Mouse (Mus musculus) liver, embryonic 14.5 days (tissue): ENCODE results near the gene Timp3. TPM values are rescaled to one million over a fixed set of nuclear protein-coding genes. Genes with fewer than 3 reads are reported as not detected.

Experiments
- ATAC-seq: fragments of 200-750 bp; cut with Nextera tagmentation; 2 replicates; pipeline ENCODE4 v1.8.0; 2017; ENCODE audit warnings: moderate number of reproducible peaks, mild to moderate bottlenecking, moderate library complexity; ENCODE audit not compliant: insufficient read depth
- DNase-seq, 3 experiments: peaks; one replicate each; pipeline ENCODE4 v3.0.0-alpha.2; 2012 to 2013; ENCODE audit warnings: low read depth in 3 of 3, low spot score in 3 of 3
- H3K27ac ChIP-seq: fragments of 300-500 bp; sonication (generic); 2 replicates; pipeline ENCODE4 v1.5.1; 2014; ENCODE audit warnings: moderate library complexity, mild to moderate bottlenecking, control low read depth, inconsistent platforms
- H3K27me3 ChIP-seq: fragments of 300-500 bp; sonication (generic); 2 replicates; pipeline ENCODE4 v1.6.1; 2014; ENCODE audit warnings: mild to moderate bottlenecking, low read length, moderate library complexity; ENCODE audit not compliant: control insufficient read depth, insufficient read depth
- H3K36me3 ChIP-seq: fragments of 300-500 bp; sonication (generic); replicated peaks from 2 replicates; pipeline ENCODE4 v1.6.1; 2014; ENCODE audit warnings: low read depth; ENCODE audit not compliant: control insufficient read depth, insufficient read depth
- H3K4me1 ChIP-seq, 2 experiments: fragments of 200-500 bp in 1 of 2; fragments of 300-500 bp in 1 of 2; sonication (generic) in 1 of 2; replicated peaks; 2 replicates each; pipeline ENCODE4 v1.6.1; 2012 to 2014; ENCODE audit warnings: antibody characterized with exemption in 1 of 2, inconsistent platforms in 1 of 2, low read length in 1 of 2; ENCODE audit not compliant: control insufficient read depth in 2 of 2, insufficient read depth in 2 of 2
- H3K4me2 ChIP-seq: fragments of 300-500 bp; sonication (generic); 2 replicates; pipeline ENCODE4 v1.6.1; 2014; ENCODE audit warnings: low read depth, mild to moderate bottlenecking, control low read depth, moderate library complexity
- H3K4me3 ChIP-seq, 2 experiments: fragments of 200-500 bp in 1 of 2; fragments of 300-500 bp in 1 of 2; sonication (generic) in 1 of 2; 2 replicates each; pipeline ENCODE4 v1.5.1; 2012 to 2014; ENCODE audit warnings: low read depth in 2 of 2, low read length in 2 of 2, mild to moderate bottlenecking in 2 of 2, control low read depth in 1 of 2, inconsistent platforms in 1 of 2, moderate library complexity in 1 of 2; ENCODE audit not compliant: insufficient read depth in 1 of 2
- H3K9ac ChIP-seq: fragments of 300-500 bp; sonication (generic); replicated peaks from 2 replicates; pipeline ENCODE4 v1.6.1; 2014; ENCODE audit warnings: mild to moderate bottlenecking, control low read depth, moderate library complexity
- H3K9me3 ChIP-seq: fragments of 300-500 bp; sonication (generic); 2 replicates; pipeline ENCODE4 v1.6.1; 2016; ENCODE audit warnings: low read length, mixed read lengths; ENCODE audit not compliant: control insufficient read depth
- CTCF ChIP-seq: IDR thresholded peaks from 2 replicates; pipeline ENCODE4 v1.5.1; 2016; ENCODE audit warnings: antibody characterized with exemption, low read depth, control low read depth
- EP300 ChIP-seq: IDR thresholded peaks from 2 replicates; pipeline ENCODE4 v1.6.1; 2016; ENCODE audit warnings: antibody characterized with exemption, low read depth
- WGBS: fragments of 180-500 bp; shearing (Covaris S2); extraction: QIAGEN DNeasy Blood & Tissue Kit; methylation state at CpG from one replicate; pipeline ENCODE4 v1.1.7; 2014; ENCODE audit not compliant: insufficient replicate concordance; 5-methylcytosine and 5-hydroxymethylcytosine counted together
- polyA plus RNA-seq, 2 experiments: library from polyadenylated mRNA; depleted of rRNA in 1 of 2; stranded (reverse) in 1 of 2; unstranded in 1 of 2; fragments of >200 nt; fragmentation: Nextera tagmentation in 1 of 2; extraction: Ambion mirVana in 1 of 2; gene quantifications; 2 replicates each; pipeline versions ENCODE4 v1.2.1 to v1.2.3; 2012 to 2014

The Timp3 gene
- polyA plus RNA-seq, 2 experiments = 3.2 to 3.8 TPM

DNA sequence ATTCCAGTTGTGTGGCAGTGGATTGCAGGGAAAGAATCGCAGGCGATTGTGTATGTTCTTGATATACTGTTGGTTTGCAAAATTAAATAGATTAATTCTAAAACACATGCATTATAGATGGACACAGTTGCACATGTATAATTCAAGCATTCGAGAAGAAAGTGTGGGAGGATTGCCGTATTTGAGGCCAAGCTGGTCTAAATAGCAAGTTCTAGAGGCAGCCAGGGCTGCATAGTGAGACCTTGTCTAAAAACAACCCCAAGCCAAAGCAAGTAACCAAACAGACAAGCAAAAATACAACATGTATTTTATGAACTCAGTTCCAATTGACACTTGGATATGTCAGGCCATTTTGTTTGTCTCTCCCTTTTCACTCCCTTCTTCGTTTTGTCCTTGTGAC lies 24.6 kb upstream of the Timp3 start:
- no peak overlapping the region for H3K9ac ChIP-seq
- no peak overlapping the region for H3K27ac ChIP-seq
- H3K4me3 ChIP-seq = no peak overlapping the region
- ATAC-seq (no peak), DNase-seq (no peak)
- TF ChIP-seq CTCF = no peak
- TF ChIP-seq EP300 = no peak
- no peak overlapping the region for H3K4me2 ChIP-seq
- 65% methylated on average over 5 of the region's 5 CpGs for WGBS
- H3K27me3 ChIP-seq = no peaks in the 10 kb centered on the region
- no peaks in the 10 kb centered on the region for H3K9me3 ChIP-seq
- peaks cover 0 to 4% of the 10 kb centered on the region in 2 experiments; a peak in 1 of 4 replicates for H3K4me1 ChIP-seq
- H3K36me3 ChIP-seq = no peaks in the 10 kb centered on the region

DNA sequence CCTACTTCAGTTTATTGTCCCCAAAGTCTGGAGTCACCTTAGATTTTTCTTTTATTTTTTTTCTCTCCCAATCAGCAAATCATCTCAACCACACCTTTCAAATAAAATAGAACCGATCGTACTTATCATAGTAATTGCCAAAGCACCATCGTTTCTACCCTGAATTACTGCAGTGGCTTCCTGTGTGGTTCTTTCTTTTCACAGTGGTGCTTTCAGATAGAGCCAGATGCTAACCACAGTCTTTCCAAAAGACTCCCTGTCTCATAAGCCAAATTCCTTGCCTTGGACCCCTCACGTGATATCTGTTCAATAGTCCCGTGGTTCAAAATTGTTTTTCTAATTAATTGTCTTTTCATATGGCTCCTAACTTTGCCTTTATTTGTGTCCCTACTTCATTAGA lies 22.8 kb upstream of the Timp3 start:
- H3K9ac ChIP-seq = no peak overlapping the region
- H3K27me3 ChIP-seq = no peaks in the 10 kb centered on the region
- no peaks in the 10 kb centered on the region for H3K9me3 ChIP-seq
- no peak for TF ChIP-seq EP300
- TF ChIP-seq CTCF = no peak
- 11% methylated on average over 5 of the region's 5 CpGs for WGBS
- no peak overlapping the region for H3K4me3 ChIP-seq
- no peak for ATAC-seq
- DNase-seq = no peak
- no peak overlapping the region for H3K27ac ChIP-seq
- no peaks in the 10 kb centered on the region for H3K36me3 ChIP-seq
- no peak overlapping the region for H3K4me2 ChIP-seq
- peaks cover 0 to 4% of the 10 kb centered on the region in 2 experiments; a peak in 1 of 4 replicates for H3K4me1 ChIP-seq

DNA sequence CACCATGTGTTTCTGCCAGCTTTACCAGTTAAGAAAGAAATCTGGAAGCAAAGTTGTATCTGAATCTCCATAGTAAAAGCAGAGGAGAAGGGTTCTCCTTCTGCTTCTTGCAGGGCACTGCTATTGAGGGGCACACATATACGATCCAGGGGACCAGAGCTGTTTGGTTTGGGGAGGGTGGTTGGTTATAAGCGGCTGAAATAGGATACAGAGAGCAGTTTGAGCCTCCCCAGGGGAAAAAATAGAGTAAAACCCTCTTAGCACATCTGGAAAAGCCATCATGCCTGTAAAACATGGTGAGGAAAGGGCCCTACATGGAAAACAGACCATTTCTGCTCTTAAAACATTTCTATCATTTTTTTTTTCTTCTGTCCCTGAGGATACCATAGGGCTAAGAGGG lies 21.7 kb upstream of the Timp3 start:
- Histone ChIP-seq H3K9ac (no peak overlapping the region), H3K4me1 (peaks cover 0 to 4% of the 10 kb centered on the region in 2 experiments; a peak in 1 of 4 replicates), H3K27me3 (no peaks in the 10 kb centered on the region), H3K27ac (no peak overlapping the region), H3K4me3 (no peak overlapping the region), H3K4me2 (no peak overlapping the region), H3K9me3 (no peaks in the 10 kb centered on the region), H3K36me3 (no peaks in the 10 kb centered on the region)
- no peak for ATAC-seq
- no peak for DNase-seq
- 46% methylated on average over 2 of the region's 2 CpGs for WGBS
- TF ChIP-seq EP300 = no peak
- TF ChIP-seq CTCF = no peak

DNA sequence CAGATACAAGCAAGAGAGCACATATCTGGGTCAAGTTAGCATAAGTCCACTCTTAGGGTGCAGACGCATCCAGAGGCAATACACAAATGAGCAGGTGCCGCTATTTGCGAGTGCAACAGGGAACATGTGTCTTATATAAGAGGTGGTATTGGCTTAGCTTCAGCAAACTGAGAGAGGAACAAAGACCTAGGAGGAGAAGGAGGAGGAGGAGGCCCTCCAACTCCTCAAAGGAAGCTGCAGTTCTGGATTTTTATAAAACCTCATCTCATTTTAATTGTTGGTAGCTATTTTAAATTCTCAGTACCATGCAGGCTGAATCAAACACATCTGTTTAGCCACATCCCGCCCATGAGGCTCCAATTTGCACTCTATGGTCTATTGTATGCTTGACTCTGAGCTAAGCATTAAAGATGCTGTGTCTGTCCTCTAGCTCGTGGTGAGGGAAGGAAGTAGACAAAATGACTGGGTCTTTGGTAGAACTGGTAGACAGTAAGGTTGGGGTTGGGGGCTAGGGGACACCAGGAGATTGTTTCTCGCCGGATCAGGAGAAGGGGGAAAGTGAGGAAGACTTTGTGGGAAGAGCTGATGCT lies 20.5 kb upstream of the Timp3 start:
- Histone ChIP-seq H3K9ac (no peak overlapping the region), H3K4me2 (no peak overlapping the region), H3K9me3 (no peaks in the 10 kb centered on the region), H3K27ac (no peak overlapping the region), H3K4me3 (no peak overlapping the region), H3K4me1 (no peaks in the 10 kb centered on the region), H3K36me3 (no peaks in the 10 kb centered on the region), H3K27me3 (no peaks in the 10 kb centered on the region)
- DNase-seq (no peak), ATAC-seq (no peak)
- 57% methylated on average over 7 of the region's 7 CpGs for WGBS
- TF ChIP-seq CTCF = no peak
- TF ChIP-seq EP300 = no peak

DNA sequence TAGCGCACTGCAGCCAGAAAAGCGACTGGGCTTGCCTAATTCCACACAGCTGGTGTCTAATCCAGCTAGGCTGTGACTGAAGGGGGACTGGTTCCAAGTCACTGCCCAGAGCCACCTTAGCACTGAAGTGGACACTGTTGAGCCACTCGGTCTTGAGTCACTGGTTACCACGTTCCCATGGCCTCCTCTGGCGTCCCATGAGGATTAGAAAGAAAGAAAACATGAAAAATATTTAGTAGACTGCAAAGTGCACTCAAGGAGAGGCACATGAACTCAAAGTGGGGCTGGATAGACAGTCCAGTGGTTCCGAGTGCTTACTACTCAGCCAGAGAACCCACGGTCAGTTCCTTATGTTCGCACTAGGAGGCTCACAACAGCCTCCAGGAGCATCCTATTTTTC lies 18.9 kb upstream of the Timp3 start:
- TF ChIP-seq EP300 (no peak), CTCF (no peak)
- no peaks in the 10 kb centered on the region for H3K9me3 ChIP-seq
- no peak for ATAC-seq
- 63% methylated on average over 8 of the region's 8 CpGs for WGBS
- no peaks in the 10 kb centered on the region for H3K36me3 ChIP-seq
- no peak overlapping the region for H3K4me3 ChIP-seq
- H3K4me2 ChIP-seq = no peak overlapping the region
- H3K9ac ChIP-seq = no peak overlapping the region
- H3K4me1 ChIP-seq = no peaks in the 10 kb centered on the region
- H3K27ac ChIP-seq = no peak overlapping the region
- no peak for DNase-seq
- no peaks in the 10 kb centered on the region for H3K27me3 ChIP-seq
